Mouse (Mus musculus): ENCODE results near the gene Pacs2.

DNA sequence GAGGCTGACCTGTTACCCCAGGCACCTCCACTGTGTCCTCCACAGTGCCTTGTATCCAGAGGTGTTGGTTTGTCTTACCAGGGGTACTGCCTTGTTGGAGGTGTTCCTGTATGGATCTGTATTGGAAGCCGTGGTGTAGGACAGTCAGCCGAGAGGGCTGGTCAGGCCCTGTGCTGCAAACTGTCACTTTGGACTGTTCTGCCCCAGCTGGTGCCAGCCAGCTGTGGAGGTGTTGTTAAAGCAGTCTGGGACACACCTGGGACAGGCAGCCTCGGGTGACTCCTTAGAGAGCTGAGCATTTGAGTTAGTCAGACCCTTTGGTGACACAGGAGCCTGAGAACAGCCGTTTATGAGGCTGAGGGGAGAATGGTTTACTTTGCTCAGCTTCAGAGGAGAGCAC, 15.7 kb downstream of the Pacs2 start:
- TF ChIP-seq POLR2A (IDR thresholded peaks at IDR 0.05; ENCODE audit: borderline replicate concordance, extremely low read depth, low read depth, low read length), result no peak
- no peak for TF ChIP-seq CTCF (IDR thresholded peaks at IDR 0.05; ENCODE audit: insufficient read depth, low read length)
